Mouse (Mus musculus) thymus, postnatal 10 days (tissue): Measurements from ENCODE around the gene Neu3.

ENCODE experiments used
- DNase-seq, 2 experiments: peaks; one replicate each; pipeline ENCODE4 v3.0.0; 2021; ENCODE audit warnings: low spot score in 2 of 2

Gene Neu3

DNA sequence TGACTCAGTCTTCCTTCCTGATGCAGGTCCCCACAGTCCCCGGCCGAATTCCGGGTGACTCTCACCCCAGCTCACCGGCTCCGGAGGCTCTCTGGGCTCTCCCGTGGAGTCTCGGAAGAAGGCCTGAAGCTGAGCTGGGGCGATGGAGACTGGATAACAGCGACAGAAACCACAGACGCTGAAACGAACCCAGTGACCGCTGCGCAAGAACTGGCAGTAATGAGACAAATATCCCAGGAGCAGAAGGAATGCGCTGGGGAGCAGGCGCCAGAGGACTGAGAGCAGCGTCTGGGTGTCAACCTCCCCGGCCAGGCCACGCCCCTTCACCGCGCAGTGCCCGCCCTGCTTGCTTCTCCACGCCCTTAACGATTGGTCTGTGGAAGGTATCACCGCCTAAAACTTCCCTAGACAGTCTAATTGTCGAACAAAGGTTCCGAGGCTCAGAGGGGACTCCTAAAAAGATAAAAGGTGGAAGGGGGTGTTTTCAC lies at the start of gene Neu3:
Neu3 (minus strand) TSS at position 335 of the 488 bp plus-strand sequence.
- peak; percentile 94 to 96 for DNase-seq

GRCm38 (mm10) chr7:99876345-99876744 lies 48.1 kb upstream of the Neu3 start:
- DNase-seq: peak; percentile 79 to 92

DNA sequence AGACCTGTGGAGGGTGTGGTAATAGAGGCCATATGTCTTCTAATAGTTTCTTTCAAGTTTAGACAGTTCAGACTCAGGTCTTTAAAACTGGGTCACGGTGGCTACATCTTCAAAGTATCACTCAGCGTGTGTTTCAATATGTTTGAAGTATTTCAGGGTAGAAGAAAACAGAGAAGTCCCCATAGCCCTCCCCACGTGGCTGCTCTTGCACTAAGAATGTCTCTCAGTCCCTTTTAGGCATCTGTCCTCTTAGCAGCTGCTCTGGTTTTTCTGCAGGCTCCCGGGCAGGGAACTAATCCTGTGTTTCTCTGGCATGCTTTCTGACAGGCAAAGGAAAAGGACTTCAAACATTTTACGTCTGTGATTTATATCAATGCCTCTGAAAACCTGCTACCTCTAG lies 47.7 kb upstream of the Neu3 start:
- no peak for DNase-seq

DNA sequence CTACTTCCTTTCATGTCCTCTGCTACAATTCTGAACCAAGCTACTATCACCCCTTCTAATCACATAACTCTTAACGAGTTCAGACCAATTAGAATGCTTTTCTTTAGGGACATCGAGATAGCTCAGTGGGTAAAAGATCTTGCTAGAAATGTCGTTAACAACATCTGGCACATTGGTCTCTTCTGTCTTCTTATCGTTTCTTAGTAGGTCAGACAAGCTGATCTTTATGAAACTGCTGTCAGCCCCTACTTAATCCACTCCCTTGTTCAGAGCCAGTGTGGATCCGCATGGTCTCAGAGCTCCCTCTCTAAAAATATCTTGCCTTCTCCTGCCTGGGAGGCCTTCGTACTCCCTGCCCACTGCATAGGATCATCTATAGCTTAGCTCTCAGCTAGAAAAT lies 45.7 kb upstream of the Neu3 start:
- DNase-seq: no peak

DNA sequence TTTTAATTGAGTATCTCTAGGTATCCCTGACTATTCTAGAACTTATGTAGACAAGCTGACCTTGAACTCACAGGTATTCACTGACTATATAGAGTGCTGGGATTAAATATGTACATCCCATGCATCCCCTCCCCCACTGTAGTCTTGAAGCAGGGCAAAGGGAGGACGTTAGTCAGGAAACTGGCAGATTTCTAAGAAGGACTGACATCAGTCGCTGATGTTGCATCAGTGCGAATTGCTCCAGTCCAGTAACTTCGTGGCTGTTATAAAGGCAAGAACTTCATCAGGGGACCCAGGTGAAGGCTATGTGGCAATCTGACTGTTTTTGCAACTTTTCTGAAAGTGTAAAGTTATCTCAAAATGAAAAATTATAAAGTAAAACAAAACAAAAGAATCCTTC lies 41.1 kb upstream of the Neu3 start:
- DNase-seq: no peak

GRCm38 (mm10) chr7:99865219-99865618 lies 37.0 kb upstream of the Neu3 start:
- no peak for DNase-seq

GRCm38 (mm10) chr7:99864241-99865028 lies 36.2 kb upstream of the Neu3 start:
- no peak for DNase-seq

- no peak for DNase-seq
Observed at GRCm38 (mm10) chr7:99863362-99863761, 35.1 kb upstream of the Neu3 start, which contains the start of gene Spcs2. Spcs2 (minus strand) TSS chr7:99863462.

- DNase-seq: peak; percentile 91 to 95
Observed at GRCm38 (mm10) chr7:99858813-99859585, 30.8 kb upstream of the Neu3 start, which contains the start of gene Xrra1. Xrra1 (plus strand) TSS chr7:99859116.

DNA sequence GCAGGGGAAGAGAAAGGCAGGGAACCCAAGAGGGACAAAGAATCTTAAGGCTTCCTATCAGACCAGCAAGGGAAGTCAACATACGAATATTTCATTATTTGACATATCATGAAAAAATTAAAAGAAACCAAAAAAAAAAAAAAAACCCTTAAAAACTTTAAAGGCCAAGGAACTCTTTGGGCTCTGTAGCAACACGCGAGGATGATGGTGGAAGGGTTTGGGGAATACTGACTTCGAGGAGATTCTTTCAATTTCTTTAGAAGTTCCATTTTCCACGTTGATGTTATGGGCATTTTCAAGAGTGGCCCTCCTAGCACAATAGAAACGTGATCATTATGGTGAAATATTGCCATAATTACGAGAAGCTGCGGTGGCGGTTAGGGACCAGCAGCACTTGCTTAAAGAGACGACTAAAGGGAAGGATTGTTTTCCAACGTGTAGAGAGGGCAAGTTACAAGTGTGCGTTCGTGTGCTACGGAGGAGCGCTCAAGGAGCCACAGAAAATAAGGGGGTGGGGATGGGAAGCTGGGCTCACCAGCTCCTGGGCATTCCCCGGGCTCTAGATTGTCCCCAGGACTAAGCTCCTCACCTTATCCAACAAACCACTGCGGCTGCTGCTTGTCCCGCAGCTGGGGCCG lies 30.1 kb upstream of the Neu3 start:
- no peak for DNase-seq

DNA sequence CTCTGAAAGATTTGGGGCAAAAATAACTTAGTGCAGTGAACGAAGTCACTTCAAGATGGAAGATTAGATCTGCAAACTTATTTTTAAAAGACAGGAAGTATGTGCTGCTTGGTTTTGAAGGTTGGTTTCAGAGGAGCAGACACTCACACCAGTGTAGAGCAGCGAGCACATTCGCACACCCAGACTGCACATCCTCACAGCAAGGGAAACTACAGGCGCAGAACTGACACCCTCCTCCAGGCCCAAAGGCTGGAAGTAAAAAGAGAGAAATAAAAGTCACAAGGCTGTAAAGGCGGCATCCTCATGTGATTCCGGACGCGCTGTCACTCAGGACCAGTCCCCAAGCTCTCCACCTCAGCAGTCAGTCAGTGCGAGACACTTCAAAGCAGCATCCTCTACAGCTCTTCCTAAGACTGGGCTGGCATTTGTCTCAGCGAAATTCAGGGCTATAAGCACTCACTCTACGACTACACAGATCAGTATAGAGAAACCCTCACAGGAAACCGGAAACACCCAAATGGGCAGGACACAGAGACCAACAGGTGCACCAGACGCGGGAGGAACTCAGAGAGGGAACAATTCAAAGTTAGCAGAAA lies 28.1 kb upstream of the Neu3 start:
- DNase-seq: peak; percentile 52 to 57

GRCm38 (mm10) chr7:99854311-99854710 lies 26.1 kb upstream of the Neu3 start:
- DNase-seq: no peak

- DNase-seq: no peak
Observed at GRCm38 (mm10) chr7:99853350-99853749, 25.1 kb upstream of the Neu3 start.

DNA sequence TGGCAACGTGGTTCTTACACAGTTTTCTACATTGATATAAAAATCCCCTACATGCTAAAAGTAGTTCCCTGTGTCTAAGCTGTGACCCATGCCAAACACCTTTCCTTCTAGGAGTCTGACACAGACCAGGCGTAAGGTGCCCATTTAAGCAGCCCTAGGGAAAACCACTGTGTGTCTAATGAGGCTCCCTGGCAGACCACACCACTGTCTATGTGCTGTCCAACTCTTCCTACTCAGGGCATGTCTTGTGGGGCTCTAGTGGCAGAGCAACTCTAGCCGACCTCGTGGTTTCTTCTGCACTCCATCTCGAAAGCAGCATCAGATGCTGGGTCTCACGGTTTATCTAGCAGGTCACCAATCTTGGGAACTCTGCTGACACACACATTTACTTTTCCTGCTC lies 23.4 kb upstream of the Neu3 start:
- DNase-seq: no peak

- DNase-seq: no peak
Observed at GRCm38 (mm10) chr7:99851121-99851520, 22.9 kb upstream of the Neu3 start.

DNA sequence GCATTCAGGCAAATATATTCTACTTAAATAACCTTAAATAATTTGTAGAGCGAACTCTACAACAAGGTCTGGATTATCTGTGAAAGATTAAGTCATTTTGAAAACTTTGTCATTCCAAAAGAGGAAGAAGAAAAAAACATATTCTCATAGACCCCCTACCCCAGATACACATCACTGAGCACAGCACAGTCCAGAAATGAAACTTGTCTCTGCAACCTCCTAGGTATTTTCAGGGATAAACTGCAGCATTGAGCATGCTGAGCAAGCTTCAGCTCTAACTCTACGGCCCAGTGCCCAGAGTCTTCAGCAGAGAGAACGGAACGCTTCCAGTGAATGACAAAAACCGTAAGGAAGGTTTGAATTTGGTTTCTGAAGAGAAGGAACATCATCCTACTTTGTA lies 22.3 kb upstream of the Neu3 start:
- DNase-seq: no peak

DNA sequence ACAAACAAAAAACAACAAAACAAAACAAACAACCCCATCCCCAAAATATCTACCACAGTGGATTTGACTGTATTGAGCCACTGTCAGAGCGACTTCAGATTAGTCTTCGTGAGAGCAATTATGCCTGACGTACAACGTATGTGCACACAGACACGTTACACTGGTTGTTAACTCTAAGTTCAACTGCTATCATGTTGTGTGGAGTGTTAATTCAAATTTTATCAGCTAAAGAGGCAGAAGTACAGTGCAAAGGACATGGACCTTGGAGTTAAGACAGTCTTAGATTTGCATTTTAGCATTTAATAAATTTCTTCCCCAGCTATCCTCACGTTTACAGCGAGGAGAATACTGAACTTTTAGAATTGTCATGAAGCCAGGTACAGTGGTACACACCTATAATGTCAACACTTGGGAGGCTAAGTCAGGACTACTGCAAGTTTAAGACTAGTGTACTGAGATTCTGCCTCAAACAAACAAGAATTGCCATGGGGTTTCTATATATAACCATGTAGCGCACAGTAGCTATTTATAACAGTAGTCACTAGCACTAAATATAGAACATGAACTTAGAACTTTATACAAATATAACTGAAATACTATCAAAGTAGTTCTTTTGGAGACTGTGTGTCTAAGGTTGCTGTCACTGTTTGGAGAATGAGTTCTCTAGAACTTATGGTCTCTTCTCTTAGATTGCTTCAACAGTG lies 17.5 kb upstream of the Neu3 start:
- DNase-seq: no peak

- DNase-seq: no peak
Observed at GRCm38 (mm10) chr7:99838241-99838640, 10.0 kb upstream of the Neu3 start.

DNA sequence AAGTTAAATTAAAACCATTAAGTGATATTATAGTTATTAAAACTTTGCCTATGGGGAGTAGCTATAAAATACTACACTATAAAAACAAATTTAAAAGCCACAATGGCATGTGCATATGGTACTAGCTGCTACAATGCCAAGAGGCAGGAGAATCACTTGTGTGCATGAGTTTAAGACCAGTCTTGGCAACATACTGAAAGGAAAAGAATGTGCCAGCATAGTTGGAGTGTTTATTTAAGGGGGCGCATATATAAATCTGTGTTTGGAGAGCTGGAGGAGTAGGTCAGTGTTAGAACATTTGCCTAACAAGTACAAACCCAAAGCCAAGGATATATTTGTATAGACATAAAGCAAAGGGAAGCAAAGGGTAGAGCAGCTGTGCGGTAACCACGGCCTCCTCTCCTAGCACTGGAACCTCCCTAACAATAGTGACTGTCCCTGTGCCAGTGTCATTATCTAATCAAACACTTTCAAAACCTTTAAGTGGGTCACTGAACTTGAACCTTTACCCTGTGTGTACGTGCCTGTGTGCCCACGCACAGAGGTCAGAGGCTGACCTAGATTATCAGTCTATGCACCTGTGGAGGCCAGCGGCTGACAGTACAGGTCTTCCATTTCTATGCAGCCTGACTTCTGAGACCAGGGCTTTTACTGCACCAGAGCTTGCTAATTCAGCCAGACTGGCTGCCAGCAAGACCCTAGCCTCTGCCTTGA lies 9.3 kb upstream of the Neu3 start:
- no peak for DNase-seq

- no peak for DNase-seq
Observed at GRCm38 (mm10) chr7:99836781-99837180, 8.6 kb upstream of the Neu3 start.
